Mouse (Mus musculus) brain, adult 2 months (tissue): ENCODE data around the gene Btnl10.

ENCODE experiments used
- DNase-seq: peaks from one replicate; pipeline ENCODE4 v3.0.0; 2011; ENCODE audit warnings: low read depth, low spot score

Gene Btnl10

DNA sequence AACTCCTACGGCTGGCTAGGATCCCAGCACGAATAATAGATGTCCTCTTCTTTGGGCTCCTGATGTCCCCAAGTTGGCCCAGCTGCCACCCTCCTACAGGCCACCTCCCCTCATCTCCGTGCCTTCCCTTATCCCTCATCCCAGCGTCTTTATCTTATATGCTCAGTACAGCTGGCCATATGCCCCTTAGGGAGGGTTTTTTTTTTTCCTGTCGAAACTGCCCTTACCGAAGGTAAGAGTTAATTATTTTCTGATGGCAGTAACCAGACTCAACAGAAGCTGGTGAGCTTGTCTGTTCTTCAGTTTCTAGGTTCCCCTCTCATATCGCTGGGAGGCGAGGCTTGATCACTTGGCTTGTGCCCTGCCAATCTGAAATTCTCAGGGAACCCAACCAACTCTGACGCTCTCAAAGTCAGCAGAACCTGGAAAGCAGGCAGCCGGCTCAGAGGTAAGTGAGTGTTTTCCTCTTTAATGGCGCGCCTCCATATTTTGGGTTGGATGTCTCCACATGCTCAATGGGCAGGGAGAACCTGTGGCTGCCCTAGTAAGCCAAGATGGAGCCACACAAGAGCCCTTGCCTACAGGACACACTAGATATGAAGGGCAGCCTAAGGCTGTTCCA lies at the start of gene Btnl10:
Gene Btnl10 (plus strand): TSS at position 164 of the 622 bp plus-strand sequence.
- no peak for DNase-seq

DNA sequence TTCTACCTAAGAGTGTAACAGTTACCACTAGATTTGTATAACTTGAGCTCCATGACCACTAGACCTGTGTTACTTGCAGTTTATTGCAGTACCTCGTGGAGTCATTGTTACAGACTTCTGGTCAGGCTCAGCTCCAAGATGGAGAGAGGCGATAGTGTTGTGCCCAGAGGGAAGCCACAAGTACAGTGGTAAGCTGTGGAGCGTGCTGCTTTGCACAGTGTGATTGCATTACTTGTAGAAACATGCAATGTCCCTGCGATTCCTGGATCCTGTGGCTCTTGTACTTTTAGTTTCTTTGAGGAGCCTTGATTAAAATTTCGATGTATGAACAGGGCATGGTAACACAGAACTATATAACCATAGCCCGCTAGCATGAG lies 49.8 kb upstream of the Btnl10 start:
- DNase-seq, result no peak

DNA sequence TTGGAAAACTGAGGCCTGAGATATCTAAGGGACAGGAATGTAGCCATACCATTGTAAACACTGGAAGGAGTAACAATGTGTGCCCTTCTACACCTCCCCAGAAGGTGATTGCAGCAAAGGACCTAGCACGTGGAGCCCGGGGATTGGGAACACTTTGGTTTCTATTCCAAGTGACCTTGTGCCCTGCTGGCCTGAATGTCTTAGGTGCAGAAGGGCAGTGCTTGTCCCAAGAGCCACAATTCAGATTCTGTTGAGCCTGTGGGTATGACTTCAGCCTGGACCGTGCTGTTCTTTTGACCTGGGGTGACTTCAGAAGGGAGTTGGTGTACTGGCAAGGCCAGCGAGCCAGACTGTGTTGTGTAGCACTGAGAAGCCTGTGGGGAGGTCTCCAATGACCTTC lies 46.7 kb upstream of the Btnl10 start:
- no peak for DNase-seq

DNA sequence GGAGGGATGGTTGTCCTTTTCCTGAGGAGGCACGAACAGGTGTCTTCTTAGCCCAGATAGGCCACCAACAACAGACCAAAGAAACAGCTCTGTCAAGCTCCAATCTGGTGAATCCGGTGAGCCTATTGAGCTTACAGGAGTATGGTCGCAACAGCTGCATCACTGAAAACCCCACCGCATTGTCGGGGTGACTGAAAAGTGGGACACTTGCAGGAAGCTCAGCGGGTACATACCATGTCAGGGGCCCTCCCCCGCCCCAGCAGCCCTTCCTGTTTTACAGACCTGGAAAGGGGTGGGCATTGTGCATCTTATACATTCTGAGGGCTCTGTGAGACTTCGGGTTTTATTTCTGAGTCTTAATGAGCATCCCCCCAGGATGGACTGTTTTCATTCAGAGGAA lies 34.0 kb upstream of the Btnl10 start:
- no peak for DNase-seq

DNA sequence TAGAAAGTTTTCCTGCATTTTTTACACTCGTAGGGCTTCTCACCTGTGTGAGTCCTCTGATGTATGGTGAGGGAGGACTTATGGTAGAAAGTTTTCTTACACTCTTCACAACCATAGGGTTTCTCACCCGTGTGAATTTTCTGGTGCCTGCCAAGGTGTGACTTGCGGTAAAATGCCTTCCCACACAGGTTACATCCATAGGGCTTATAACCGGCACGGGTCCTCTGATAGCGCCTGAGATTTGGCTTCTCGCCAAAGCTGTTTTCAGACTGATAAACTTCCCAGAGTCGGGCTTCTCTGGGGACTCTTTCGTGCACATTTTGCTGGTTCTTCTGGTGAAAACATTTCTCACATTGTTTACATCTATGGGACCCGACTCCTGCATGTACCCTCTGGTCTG lies 27.2 kb upstream of the Btnl10 start:
- DNase-seq, result no peak

DNA sequence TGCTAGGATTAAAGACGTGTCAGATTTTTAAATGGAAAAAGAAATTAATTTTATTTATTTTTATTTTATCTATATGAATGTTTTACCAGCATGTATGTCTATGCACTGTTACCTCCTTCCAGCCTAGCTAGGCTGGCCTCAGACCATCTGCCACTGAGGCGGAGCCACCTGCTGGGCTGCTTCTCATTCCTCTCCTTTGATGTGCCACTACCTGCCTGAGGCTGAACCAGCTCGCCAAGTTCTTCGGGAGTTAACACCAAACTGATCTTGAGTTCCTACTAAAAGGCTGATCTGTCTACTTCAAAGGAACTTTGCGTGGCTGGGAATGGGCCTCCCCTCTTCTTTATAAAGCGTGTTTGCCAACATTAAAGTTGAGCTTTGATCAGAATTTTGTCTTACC lies 23.3 kb upstream of the Btnl10 start:
- DNase-seq, result peak; percentile 22

DNA sequence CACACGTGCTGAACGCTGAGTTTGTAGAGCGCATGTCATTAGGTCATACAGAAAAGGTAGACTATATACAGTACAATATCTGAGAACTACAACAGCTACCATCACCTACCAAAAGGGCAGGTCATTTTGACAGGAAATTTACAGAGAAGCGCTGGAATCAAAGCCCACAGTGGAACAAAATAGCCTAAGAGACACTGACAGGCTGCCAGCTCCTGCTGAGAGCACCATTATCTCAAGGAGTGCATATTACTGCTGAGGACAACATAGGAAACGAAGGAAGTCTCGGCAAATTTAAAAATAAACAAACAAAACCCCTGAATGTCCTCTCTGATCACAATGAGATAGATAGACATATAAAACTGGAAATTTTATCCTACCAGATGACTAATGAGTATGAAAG lies 20.2 kb upstream of the Btnl10 start:
- DNase-seq, result peak; percentile 20

DNA sequence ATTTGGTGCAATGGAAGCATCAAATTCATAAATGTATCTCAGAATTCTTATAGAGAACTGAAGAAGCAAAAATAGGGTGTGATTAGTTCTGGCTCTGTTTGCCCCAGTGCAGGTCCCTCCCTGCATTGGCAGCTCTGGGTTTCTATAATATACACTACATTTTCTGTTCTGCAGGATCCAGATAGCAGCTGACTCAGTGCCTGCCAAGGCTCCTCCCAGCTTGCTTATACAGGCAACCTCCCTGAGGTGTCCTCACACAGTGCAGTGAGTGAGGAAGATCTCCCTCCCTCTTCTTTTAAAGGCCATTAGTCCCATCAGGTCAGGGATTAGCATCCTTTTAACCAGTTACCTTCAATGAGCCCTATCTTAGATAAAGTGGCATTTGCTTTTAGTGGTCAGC lies 16.6 kb upstream of the Btnl10 start:
- peak; percentile 15 for DNase-seq

DNA sequence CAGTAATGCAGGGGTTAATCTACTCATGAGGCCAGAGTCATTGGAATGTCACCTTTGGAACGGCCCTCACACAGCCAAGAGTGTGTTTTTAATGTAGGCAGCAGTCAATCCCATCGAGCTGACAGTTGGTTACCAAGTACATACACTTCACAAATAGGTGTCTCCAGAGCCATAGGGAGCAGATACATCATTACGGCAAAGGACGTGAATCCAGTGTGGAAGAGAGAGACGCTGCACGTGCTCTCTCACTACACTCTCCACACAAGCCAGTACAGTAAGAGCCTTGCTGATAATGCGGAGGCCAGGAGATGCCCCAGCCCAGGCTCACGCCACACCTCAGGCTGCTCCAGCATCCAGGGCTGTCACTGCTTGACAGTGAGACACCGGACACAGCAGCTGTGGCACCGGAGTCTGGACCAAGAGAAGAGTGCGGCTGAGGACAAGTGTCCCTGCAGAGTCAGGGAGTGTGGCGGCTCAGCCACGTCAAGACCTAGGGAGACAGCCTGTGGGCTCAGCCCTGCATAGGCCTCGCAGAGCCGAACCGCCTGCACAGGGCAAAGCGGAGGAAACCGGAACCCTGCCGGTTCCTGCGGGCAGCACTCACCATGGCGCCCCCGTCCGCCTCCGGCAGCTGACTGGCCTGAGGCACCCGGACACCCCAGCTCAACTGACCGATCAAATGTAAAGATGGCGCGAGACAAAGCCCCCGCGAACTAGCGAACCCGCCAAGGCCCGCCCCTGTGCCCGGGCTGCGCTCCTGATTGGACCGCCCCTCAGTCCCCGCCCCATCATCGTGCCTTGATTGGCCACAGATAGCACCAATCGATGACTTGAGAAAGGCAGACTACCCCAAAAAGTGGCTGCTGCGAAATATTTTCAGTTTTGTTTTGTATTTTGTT lies 13.9 kb upstream of the Btnl10 start, which contains the start of gene Zfp39:
Gene Zfp39 (minus strand): TSS at position 715 of the 899 bp plus-strand sequence.
- peak; percentile 97 for DNase-seq

DNA sequence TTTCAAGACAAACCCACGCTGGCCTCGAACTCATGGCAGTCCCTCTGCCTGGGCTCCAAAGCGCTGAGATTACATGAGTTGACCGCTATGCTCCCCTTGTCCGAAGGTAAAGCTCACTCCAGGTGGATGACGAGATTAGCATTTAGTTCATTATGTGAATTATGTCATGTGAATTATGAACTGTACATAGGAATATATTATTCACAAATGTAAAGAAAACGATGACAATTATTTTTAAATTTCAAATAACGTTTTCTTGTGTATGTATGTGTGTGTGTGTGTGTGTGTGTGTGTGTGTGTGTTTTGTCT lies 13.3 kb upstream of the Btnl10 start:
- DNase-seq, result no peak

DNA sequence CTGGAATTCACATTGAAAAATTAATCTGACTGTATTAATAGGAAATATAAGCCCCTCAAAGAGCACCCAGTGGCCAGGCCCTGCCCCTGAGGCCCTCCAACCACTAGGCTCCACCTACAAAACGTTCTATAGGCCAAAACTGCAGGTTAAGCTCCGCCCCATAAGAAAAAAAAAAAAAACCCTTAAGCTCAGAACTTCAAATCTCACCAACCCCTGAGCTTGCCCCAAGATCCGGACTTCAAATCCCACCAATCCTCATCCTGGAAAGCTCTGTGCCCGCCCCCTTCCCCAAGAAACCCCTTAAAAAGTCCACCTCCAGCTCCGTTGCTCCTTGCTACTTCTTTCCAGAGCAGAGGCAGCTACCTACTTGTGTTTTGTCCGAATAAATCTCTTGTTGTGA lies 12.9 kb upstream of the Btnl10 start:
- peak; percentile 69 for DNase-seq

DNA sequence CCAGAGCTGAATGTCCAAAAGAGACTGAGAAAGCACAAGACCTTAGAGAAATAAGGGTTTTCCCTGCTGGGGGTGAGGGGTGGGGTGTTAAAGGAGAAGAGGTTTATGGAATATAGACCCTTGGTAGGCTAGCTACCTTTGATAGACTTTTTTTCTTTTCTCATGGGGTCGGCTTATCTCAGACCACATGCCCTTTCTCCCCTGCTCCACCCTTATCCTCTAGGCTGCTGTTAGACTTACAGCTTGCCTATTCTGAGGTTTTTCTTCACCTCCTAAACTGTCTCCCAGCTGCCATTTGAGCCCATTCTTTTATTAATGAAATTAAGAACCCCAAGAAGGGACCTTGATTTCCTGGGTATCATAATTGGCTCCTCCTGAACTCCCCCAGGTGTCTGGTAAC lies 3.9 kb upstream of the Btnl10 start:
- no peak for DNase-seq

DNA sequence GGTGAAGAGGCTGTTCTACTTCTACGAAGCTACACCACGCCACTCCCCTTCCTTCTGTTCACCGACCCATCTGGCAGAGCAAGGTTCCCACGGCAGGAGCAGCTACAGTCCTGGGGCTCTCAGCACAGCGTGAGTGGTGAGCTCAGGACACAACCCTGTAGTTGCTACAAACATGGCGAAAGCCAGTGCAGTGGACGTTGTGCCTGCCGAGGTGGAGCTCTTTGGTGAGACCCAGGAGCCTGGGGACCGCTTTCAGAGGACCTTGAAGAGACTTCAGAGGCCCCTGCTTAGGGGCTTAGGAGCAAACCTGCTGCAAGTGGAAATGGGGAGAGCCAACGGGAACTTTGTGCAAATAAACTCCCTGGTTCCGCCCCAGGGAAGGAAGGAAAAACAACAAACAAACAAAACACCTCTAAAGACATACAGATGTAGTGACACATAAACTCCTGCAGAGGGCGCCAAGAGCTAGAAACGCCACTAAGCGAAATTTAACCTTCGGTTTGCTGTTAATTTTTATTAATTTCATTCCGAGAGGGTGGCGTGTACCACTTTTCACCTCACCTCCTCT lies 3.2 kb upstream of the Btnl10 start:
- peak; percentile 58 for DNase-seq

DNA sequence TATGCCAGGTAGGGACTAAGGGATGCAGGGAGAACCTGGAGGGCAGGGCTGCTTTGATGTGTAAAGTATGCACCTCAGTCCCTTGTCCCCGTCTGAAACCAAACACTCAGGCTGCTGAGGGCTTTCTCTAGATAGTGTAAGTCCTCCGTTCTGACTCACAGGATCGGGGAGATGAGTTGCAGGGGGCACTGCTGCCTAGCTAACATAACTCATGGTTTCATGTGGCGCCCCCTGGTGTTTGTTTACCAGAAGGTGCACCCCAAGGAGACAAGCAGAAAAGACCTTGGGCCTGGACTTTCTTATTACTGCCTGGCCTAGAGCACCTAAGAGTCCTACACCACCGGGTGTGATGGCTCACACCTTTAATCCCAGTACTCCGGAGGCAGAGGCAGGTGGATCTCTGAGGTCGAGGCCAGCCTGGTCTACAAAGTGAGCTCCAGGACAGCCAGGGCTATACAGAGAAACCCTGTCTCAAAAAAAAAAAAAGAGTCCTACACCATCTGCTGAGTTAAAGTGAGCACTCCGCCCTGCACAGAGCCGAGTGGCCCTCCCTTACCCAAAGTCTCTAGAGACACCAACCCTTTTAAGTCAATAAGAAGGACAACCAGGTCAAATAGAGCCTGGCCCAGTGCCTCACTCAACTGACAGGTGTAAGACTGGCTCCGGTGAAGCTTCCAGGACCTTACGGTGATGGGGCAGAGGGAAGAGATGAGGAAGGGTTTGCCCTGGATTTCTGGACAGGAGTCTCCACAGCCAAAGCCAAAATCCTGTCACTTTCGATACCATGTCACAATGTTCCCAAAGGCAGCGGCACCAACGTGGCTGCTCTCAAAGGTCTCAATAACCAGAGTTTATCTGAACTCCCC lies 596 bp upstream of the Btnl10 start:
- peak; percentile 70 for DNase-seq

DNA sequence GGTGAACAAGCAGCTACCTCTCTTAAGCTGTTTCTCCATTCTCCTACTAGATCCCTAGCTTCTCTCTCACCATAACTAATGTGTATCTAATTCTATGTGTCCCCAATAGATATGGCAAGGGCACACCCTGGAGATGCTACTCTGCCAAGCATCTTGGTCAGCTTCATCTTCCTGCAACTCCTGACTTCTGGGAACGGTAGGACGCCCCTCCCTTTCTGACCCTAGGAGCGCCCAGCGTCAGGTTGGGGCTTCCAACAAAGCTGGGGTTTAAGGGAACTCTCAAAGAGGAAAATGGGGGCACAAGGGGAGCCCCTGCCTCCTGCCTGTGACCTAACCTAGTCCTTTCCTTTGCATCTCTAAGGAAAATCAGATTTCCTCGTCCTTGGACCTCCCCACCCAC lies 1.1 kb downstream of the Btnl10 start:
- DNase-seq, result no peak

DNA sequence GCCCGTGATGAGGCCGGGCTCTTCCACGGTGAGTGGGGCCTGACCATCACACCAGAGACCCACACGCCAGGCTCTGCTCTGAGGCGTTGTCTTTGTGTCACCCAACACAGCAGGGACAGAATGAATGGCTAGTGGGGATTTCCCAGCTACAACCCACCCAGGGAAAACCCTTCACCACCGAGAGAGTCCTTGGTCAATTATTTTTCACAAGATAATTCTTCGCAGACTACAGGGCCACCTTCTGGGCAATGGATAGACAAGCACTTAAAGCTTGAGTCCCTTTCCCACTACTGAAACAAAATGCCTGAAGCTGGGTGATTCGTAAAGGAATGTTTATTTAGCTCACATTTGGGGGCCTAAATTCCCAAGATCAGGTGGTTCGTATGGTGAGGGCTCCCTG lies 4.7 kb downstream of the Btnl10 start:
- DNase-seq, result no peak

DNA sequence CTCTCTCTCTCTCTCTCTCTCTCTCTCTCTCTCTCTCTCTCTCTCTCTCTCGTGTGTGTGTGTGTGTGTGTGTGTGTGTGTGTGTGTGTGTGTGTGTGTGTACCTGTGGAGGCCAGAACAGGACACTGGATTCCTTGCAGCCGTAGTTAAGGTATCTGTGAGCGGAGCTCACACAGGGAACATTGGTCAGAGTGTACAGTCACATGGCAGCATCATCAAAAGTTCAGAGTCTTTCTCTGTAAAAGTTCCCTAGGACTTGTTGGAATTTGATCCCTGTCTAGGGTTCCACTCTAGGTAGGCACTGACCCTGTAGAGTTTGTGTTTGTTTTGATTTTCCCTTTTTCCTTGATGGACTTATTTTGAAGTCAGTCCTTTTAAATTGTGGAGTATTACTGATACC lies 8.9 kb downstream of the Btnl10 start:
- DNase-seq, result no peak

DNA sequence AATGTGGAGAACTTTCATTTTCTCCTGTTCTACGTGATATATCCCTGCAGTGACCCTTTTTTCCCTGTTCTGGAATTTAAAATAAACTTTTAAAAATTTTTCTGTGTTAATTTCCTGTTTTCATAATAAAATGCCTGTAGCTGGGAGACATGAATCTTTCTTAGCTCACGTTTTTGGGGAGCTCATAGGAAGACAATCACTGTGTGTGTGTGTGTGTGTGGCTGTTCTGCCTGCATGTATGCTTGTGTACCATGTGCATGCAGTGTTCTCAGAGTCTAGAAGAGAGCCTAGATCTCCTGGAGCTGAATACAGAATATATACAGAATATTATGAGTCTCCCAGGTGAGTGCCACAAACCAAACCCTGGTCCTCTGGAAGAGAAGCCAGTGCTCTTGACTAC lies 9.3 kb downstream of the Btnl10 start:
- DNase-seq, result no peak

DNA sequence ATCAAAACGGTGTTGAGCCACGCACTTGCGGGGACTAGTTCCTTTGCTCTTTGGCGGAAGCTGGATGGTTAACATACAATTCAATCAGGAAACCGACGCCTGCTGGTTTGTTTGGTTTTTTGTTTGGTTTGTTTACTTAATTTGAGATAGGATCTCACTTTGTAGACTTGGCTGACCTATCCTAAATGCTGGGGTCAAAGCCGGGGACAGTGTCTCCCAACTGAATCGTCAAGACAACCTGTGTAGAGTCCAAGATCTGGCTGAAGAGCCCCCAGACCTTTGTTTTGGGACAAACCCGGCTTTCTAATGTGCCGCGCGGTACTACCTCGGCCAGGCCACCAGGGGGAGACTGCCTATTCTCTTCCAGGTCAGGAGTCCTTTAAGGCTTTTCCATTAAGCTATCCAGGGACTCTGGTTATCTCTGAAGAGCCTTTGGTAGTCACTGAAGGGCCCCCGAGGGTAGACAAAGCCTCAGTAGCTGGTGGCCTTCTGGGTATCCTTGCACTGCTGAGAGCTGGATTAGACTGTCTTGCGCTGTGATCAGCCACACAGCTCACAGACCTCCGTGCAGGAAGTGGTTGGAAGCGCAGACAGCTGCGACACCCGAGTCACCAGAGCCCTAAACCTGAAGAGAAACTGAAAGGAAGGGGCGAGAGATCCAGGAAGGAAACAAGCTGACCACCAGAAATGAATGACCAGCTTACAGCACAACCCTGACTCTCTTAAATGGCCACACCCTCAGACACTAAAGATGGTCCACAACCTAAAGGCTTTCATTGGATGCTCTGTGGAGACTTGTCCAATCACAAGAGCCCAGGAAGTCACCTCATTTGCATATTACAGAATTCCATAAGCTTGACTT lies 10.3 kb downstream of the Btnl10 start:
- peak; percentile 76 for DNase-seq

DNA sequence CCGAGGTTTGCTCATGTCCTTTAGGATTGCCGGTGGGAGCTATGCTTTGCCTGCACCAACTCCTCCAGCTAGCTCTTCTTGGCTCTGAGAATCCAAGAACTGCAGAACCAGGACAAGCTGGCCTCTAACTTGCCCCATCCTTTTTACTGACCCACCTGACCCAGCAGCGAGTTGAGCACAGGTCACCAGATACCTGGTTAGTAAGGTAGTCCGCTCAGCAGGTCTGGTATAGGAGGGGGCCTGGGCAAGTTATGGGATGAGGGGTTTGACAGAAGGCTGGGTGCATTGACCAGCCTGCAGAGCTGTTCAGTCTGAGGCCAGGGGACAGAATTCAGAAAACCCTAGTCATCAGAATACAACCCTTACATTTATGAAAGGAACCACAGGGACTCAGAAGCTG lies 11.3 kb downstream of the Btnl10 start:
- no peak for DNase-seq

DNA sequence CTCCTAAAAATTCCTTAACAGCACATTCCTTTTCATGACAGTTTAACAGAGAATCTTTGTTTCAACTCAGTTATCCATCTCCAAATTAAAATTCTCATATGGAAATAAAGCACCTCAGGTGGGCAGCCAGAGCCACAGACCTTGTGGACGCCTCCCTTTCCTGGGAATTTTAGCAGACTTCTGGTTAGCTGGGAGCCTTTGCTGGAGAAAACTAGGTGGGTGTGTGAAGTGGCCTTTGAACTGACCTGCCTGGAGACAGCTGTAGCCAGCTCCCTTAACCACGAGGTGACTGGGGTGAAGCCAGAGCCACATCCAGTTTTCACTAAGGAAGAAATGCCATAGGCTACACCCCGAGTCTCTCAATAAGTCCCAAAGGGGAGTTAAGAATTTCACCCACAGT lies 11.9 kb downstream of the Btnl10 start:
- DNase-seq, result no peak
